Mouse (Mus musculus) macrophage (primary cell): Measurements from ENCODE around the gene Rpgrip1l. TPM values are rescaled to one million over a fixed set of nuclear protein-coding genes. Genes with fewer than 3 reads are reported as not detected.

Experiments
- H3K27ac ChIP-seq: fragments of 350-480 bp; formaldehyde crosslinking; 2 replicates; pipeline ENCODE4 v1.9.0; 2021
- H3K36me3 ChIP-seq: fragments of 350-480 bp; formaldehyde crosslinking; 2 replicates; pipeline ENCODE4 v1.9.0; 2021; ENCODE audit errors: inconsistent target
- H3K4me3 ChIP-seq: fragments of 350-480 bp; formaldehyde crosslinking; 2 replicates; pipeline ENCODE4 v1.9.0; 2021; ENCODE audit errors: inconsistent target
- H3K79me2 ChIP-seq: fragments of 350-480 bp; formaldehyde crosslinking; 2 replicates; pipeline ENCODE4 v1.9.0; 2021; ENCODE audit errors: inconsistent target
- WGBS: methylation state at CpG from one replicate; pipeline ENCODE4 v1.1.7; 2026; ENCODE audit warnings: inconsistent platforms; ENCODE audit not compliant: missing documents; 5-methylcytosine and 5-hydroxymethylcytosine counted together
- polyA plus RNA-seq: library from polyadenylated mRNA; stranded (reverse); fragments of 250-400 nt; gene quantifications from 3 replicates; pipeline ENCODE4 v1.2.4, GENCODE M21; 2018; ENCODE audit warnings: inconsistent platforms

Rpgrip1l gene
- polyA plus RNA-seq, 1 experiment from 2014 or later, result 2.3 TPM

GRCm38 (mm10) chr8:91190816-91191340, 122.2 kb downstream of the Rpgrip1l start:
- no peak overlapping the region for H3K4me3 ChIP-seq
- H3K79me2 ChIP-seq, result no peaks in the 10 kb centered on the region
- no peaks in the 10 kb centered on the region for H3K36me3 ChIP-seq
- no peak overlapping the region for H3K27ac ChIP-seq
- WGBS, result 7% methylated on average over 17 of the region's 17 CpGs

GRCm38 (mm10) chr8:91188152-91188551, 124.9 kb downstream of the Rpgrip1l start:
- no peaks in the 10 kb centered on the region for H3K79me2 ChIP-seq
- no peak overlapping the region for H3K27ac ChIP-seq
- no peaks in the 10 kb centered on the region for H3K36me3 ChIP-seq
- no peak overlapping the region for H3K4me3 ChIP-seq
- 74% methylated on average over 10 of the region's 11 CpGs for WGBS

GRCm38 (mm10) chr8:91186372-91186771, 126.7 kb downstream of the Rpgrip1l start:
- Histone ChIP-seq H3K4me3 (no peak overlapping the region), H3K79me2 (no peaks in the 10 kb centered on the region), H3K36me3 (no peaks in the 10 kb centered on the region), H3K27ac (no peak overlapping the region)
- 68% methylated on average over 12 of the region's 12 CpGs for WGBS

GRCm38 (mm10) chr8:91177708-91178107, 135.4 kb downstream of the Rpgrip1l start:
- Histone ChIP-seq H3K79me2 (no peaks in the 10 kb centered on the region), H3K27ac (no peak overlapping the region), H3K36me3 (no peaks in the 10 kb centered on the region), H3K4me3 (no peak overlapping the region)
- no CpG with 5 or more reads among the region's 1 CpGs for WGBS

GRCm38 (mm10) chr8:91176176-91176575, 136.9 kb downstream of the Rpgrip1l start:
- Histone ChIP-seq H3K36me3 (no peaks in the 10 kb centered on the region), H3K4me3 (no peak overlapping the region), H3K79me2 (no peaks in the 10 kb centered on the region), H3K27ac (no peak overlapping the region)
- WGBS, result 63% methylated on average over 14 of the region's 14 CpGs

- no peaks in the 10 kb centered on the region for H3K79me2 ChIP-seq
- no peaks in the 10 kb centered on the region for H3K36me3 ChIP-seq
- no peak overlapping the region for H3K27ac ChIP-seq
- 88% methylated on average over 13 of the region's 13 CpGs for WGBS
- H3K4me3 ChIP-seq, result no peak overlapping the region
Observed at GRCm38 (mm10) chr8:91171605-91172004, 141.5 kb downstream of the Rpgrip1l start.

GRCm38 (mm10) chr8:91170914-91171313, 142.1 kb downstream of the Rpgrip1l start:
- 96% methylated on average over 11 of the region's 14 CpGs for WGBS
- H3K4me3 ChIP-seq, result no peak overlapping the region
- no peaks in the 10 kb centered on the region for H3K36me3 ChIP-seq
- H3K79me2 ChIP-seq, result no peaks in the 10 kb centered on the region
- H3K27ac ChIP-seq, result no peak overlapping the region

GRCm38 (mm10) chr8:91170152-91170551, 142.9 kb downstream of the Rpgrip1l start:
- Histone ChIP-seq H3K4me3 (no peak overlapping the region), H3K79me2 (no peaks in the 10 kb centered on the region), H3K27ac (no peak overlapping the region), H3K36me3 (no peaks in the 10 kb centered on the region)
- WGBS, result 89% methylated on average over 6 of the region's 6 CpGs

Other genes starting within 250 kb of the Rpgrip1l start
- gene Rbl2, start 243.2 kb downstream of the Rpgrip1l start, polyA plus RNA-seq, result 21.8 to 79.1 TPM (median 32.3 TPM) in 3 replicates
- 21.8 to 32.8 TPM (median 23.2 TPM) in 3 replicates for gene Aktip, start 113.3 kb downstream of the Rpgrip1l start, polyA plus RNA-seq
- 22.6 to 43.5 TPM (median 28.7 TPM) in 3 replicates for gene Fto, start 263 bp upstream of the Rpgrip1l start, polyA plus RNA-seq